Mouse (Mus musculus) 416B (cell line): ENCODE data around the gene E130114P18Rik.
A peak's percentile ranks its signal among the peaks of the same experiment; 100 is the strongest.

ENCODE experiments used
- DNase-seq: peaks from one replicate; pipeline ENCODE4 v3.0.0; 2011; ENCODE audit warnings: low read depth

The E130114P18Rik gene

DNA sequence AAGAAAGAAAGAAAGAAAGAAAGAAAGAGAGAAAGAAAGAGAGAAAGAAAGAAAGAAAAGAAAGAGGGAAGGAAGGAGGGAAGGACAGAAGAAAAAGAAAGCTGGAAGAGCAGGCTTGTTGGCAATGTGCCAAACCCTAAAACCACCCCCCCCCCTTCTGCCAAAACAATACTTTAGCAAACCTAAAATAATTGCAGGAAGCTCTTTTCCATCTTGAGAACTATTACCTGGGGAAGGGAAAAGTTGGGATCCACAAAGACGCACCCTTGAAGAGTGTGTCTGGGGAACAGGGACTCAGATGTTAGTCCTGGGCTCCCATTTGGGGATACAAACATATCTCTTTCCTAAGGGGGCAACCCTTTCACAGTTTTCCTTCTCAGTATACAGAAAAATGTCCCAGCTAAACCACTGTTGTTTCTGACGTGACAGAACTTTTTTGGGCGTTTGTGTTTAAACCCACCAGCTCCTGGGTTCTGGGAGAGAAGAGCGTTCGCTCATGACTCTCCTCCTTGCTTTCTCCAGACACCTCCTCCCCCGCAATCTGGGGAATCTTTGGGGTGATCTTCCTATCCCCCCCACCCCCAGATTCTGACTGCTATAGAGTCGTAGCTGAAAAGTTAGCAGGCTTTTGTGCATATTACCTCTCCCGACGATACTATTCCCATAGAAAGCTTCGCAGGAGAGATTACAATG is 1.3 kb downstream of the E130114P18Rik start:
- DNase-seq = peak; percentile 45

DNA sequence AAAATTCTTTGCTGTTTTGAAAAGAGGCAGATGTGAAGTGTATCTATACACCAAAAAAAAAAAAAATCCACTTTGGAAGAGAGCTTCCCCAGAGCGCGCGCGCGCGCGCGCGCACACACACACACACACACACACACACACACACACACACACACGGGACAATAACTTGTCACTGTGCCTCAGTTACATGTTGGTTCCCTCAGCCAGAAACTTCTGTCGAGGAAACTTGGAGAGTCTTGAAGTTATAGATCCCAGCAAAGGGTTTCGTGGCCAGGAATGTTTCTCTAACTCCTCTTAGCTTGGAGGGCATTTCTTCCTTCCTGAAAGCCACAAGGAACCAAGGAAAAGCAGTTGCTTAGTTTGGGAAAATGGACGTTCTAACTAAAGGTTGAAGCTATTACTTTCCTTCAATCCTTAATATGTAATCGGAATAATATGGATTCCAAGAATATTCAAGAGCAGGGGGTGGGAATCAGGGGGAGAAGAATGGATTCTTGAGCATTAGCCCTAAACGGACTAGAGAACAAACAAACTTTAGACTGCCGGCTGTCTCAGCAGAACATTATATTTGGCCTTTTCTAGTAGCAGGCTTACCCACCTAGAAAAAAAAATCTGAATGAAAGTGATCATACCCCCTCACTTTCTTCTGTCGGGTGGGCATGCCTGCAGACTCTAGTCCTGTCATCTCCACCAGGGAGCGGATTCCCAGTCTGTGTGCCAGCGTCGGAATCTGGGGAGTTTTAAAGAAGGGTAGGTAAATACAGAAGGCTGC is 2.2 kb downstream of the E130114P18Rik start:
- DNase-seq = no peak

DNA sequence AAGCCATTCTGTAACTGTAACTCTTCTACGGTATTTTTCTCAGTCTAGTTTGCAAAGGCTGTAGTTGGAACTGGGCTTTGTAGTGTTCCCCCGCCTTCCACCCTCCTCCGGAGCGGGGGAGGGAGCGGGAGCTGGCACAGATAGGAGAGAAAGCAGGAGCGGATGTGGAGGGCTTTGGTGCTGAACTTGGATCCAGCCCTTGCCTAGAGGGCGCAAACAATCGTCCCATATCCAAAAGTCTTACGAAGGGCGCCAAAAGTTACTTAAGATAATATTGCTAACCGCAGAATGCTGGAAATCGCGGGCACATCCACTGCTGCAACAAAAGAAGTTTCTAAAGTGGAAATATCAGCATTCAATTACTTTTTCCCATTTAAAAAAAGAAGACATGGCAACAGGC is 2.8 kb downstream of the E130114P18Rik start:
- DNase-seq = no peak

DNA sequence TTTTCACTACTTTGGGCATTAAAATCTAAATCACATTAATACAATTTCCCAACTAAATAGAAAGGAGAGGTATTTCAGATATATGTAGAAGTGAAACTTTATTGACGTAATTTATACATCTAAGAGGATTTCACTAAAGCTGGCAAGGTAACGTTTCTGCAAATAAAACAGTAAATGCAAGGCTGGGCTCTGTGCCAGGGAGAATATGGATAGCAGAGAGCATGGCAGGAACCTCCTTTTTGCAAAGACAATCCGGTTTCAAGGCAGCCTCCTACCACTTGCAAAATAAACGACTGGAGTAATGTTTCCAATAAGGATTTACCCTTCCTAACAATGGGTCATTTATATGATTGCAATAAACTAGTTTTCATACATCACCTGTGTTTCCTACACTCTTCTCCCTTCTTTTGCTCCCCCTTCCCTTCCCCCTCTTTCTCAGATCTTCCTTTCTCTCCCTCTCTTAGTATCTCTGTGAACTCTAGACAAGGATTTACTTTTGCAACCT is 3.4 kb downstream of the E130114P18Rik start:
- DNase-seq = no peak

DNA sequence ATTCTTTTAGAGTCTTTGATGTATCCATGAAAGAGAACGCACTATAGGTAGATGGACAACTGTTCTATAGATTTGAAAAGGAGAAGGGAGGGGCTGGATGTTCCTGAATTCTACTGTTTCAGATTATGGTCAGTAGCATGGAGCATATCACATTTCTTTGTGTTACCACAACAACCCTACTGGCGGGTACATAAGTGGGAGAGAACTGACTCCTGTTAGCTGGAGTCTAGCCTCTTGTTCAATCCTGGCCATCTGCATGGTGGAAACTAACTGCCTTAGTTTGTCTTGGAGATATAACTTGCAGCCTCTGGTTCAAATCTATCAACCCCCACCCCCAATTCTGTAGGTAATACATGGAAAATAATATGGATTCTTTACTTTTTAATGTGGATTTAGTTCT is 4.1 kb downstream of the E130114P18Rik start:
- DNase-seq = no peak

DNA sequence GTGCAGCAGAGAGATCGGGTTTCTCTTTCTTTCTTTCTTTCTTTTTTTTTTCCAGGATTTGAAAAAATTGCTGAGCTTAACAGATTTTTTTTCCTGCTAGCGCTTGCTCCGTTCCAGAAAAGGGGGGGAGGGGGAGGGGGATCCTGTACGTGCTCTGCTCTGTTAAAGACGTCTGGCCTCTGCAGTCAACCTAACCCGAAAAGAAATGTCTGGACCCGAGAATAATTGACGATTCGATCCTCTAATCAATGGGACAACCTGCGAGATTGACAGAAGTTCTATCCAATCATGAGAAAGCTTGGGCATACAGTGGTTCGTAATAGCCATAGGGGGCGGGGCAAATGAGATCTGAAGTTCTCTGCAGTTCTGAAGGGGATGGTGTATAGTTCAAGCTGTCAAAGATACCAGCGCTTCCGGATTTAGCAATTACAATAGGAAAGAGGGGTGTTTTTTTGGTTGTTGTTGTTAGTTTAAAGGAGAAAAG is 4.7 kb downstream of the E130114P18Rik start:
- peak; percentile 100 for DNase-seq

DNA sequence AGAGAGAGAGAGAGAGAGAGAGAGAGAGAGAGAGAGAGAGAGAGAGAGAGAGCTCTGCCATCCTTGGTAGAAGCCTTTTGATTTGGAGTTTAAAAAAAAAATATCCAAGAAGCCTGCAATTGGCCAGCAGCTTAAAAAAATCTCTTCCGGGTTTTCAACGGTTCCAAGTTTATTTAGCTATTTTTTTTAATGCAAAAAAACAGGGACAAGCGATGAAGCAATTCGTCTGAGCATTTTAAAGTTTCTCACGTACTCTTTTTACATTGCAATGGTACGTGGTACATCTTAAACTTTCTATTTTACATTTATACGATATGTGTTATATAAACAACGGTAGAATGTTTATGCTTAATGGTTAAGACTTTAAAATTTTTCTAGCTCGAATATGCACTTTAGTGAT is 5.2 kb downstream of the E130114P18Rik start, which contains the start of gene Nfia:
Gene Nfia (plus strand): TSS at position 94 of the 400 bp plus-strand sequence.
- DNase-seq = peak; percentile 88

GRCm38 (mm10) chr4:97772084-97772484 is 5.8 kb downstream of the E130114P18Rik start:
- peak; percentile 97 for DNase-seq

DNA sequence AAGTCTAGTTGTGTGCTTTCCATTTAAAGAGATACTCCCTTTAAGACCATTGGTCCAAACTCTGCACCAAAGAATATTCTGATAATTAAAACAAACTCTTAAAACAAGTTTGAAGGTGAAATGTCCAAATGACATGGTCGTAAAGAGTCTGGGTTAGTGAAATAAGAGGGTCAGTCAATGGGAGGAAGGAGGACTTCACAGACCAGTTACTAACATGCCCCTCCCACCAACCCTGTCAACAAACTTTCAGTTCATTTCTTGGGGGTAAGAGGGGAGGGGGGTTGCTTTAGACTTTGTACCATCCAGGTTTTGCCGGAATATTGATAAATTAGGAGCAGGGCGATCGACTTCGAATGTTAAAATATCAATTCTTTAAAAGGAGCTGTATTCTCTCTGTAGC is 6.5 kb downstream of the E130114P18Rik start:
- DNase-seq = peak; percentile 39

DNA sequence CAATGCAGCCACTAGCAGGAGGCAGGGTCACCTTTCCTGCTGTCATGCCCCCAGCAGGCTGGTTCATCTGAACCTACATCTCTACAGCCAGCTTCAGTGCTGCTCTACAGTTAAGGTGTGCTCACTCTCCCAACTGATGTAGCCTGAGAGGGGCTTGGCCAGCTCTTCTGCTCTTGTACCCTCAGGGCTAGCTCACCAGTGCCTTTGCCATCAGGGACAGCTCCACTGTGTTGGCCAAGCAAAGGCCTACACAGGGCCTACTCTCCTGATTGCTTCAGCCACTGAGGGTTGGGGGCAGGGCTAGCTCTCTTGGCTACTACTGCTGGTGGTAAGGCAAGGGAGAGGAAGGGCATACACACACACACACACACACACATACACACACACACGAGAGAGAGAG is 8.0 kb downstream of the E130114P18Rik start:
- no peak for DNase-seq

DNA sequence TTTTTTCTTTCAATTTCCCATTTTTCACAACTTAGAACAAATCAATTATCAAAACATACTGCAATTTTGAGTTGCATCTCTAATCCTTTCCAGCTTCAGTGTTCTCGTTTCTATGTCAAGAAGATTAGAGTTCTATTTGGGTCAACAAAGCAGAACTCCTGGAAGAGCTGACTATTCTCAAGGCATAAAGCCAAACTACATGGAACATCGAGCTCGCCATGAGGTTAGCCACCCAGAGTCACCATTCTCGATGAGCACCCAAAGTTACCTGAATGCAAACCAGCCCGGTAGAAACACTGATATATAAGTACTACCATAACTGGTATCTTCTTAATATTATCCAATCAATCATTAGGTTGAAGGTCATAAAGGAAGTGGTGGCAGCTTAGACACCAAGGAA is 10.4 kb downstream of the E130114P18Rik start:
- DNase-seq = no peak

- DNase-seq = no peak
Measured at GRCm38 (mm10) chr4:97767025-97767424, 10.9 kb downstream of the E130114P18Rik start.

DNA sequence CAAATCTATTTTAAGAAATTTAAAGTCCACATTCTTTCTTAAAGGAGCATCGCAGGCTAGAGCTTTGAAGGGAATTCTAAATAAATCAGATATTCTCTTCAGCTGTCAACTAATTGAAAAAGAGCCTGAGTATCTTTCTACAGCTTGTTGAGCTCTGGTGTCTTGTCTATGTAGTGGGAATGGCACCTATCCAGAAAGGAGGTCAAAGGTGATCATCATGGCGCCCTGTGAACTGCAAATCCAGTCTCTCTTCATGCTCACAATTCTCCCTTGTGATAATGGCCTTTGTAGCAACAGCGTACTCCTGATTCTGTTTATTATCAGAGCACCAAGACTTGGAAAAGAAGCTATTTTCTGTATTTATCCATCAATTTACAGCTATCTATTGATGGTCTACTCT is 11.8 kb downstream of the E130114P18Rik start:
- no peak for DNase-seq

- no peak for DNase-seq
Measured at GRCm38 (mm10) chr4:97765341-97766020, 12.4 kb downstream of the E130114P18Rik start.

GRCm38 (mm10) chr4:97764616-97765015 is 13.3 kb downstream of the E130114P18Rik start:
- DNase-seq = no peak

DNA sequence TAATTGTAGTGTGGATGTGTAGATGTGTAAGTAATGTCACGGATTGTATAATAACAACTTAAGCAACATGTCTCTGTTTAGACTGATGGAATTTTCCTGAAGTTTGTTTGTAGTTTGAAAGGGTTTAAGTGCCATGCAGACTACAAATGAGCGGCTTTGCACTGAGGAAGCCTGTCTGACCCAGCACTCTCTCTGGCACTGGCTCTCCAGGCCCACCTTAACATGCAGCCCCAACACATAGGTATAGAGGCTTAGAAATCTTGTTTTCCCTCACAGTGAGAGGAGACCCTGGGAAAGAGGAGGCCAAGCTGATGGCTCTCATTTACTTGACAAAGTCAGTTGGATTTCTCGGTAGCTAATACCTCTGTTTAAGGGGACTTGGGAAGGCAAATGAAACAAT is 19.2 kb downstream of the E130114P18Rik start:
- DNase-seq = no peak

GRCm38 (mm10) chr4:97757978-97758461 is 19.9 kb downstream of the E130114P18Rik start:
- no peak for DNase-seq

DNA sequence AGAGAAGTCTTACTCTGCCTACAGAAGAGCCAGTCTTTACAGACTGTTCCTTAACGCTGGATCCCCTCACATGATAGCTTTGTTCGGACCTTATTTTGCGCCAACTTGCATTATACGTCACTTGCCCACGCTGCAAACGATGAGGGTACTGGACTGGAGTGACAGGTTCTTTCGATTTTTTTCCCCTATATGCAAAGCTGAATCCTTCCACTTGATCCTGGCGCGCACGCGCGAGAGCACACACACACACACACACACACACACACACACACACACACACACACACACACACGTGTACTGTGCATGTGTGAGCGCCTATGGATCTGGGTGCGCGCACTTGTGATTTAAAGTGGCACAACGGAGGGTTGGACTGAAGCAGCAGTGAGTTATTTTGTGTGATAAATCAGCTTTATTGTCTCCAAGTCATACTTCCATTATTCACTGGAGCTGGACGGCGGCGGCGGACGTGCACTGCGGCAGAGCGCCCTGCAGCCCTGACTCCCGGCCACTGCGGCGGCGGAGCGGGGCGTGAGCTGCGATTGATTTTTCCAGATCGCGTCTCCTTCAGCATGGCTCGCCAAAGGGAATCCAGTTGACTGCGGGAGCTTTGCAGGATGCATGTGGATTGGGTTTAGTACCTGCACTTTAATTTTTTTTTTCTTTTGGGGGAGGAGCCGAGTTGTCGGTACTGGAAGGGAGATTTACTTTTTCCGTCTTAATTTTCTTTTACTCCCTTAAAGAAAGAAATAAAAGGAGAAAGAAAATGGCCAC is 20.5 kb downstream of the E130114P18Rik start:
- DNase-seq = no peak

- no peak for DNase-seq
Measured at GRCm38 (mm10) chr4:97754241-97754640, 23.6 kb downstream of the E130114P18Rik start.

- DNase-seq = no peak
Measured at GRCm38 (mm10) chr4:97753521-97753920, 24.4 kb downstream of the E130114P18Rik start.

DNA sequence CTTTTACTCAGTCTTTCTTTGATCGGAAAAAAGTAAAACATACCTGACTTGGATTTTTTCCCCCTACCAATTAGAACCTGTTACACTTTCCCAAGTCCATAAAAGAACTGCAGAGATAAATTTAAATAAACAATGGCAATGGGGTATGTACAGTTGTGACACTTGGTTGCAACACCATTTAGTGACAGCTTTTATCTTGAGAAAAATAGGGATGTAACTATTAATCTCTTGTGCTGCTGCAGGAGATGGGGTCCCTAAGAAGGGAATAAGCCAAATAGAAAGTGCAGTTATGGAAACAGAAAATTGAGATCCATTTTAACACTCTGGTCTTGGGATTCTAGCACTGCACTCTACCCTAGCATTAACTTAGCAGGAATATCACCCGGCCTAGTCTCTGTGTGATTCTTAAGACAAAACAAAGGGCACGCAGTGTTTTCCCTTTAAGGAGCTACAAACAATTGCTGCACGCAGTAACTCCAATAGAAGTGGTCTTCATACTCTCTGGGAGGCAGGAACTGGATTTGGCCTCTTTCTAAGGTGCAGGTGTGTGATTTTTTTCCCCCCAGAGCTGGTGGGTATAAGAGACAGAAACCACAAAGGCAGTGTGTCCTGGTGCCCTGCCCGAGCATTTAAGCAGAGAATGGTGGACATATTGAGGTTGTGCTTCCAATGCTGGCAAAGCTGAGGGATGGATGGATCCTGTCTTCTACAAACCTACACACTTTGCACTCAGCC is 25.4 kb downstream of the E130114P18Rik start:
- DNase-seq = no peak
